Mouse (Mus musculus) ES-E14 (cell line): ENCODE results near the gene Il10rb. TPM values are rescaled to one million over a fixed set of nuclear protein-coding genes. Genes with fewer than 3 reads are reported as not detected.
"Not testable (repeated sequence)": the region's sequence is repeated elsewhere in the genome, so short reads cannot be mapped to it uniquely, and the experiment has no call there.

ENCODE experiments used
- DNase-seq: peaks from one replicate; pipeline ENCODE4 v3.0.0-alpha.2; 2013; ENCODE audit warnings: low read depth, low spot score
- H3K27ac ChIP-seq: 2 replicates; pipeline ENCODE4 v1.5.1; 2012; ENCODE audit warnings: low read depth, mild to moderate bottlenecking, low read length, moderate library complexity, mixed read lengths; ENCODE audit not compliant: poor library complexity, insufficient read depth, severe bottlenecking
- H3K36me3 ChIP-seq: 2 replicates; pipeline ENCODE4 v1.6.1; 2012; ENCODE audit warnings: mild to moderate bottlenecking, low read length, moderate library complexity, mixed read lengths; ENCODE audit not compliant: control insufficient read depth, poor library complexity, insufficient read depth, severe bottlenecking
- H3K4me1 ChIP-seq, 2 experiments: fragments of 150-350 bp in 1 of 2; sonication (generic) in 1 of 2; 2 replicates each; pipeline ENCODE4 v1.6.1; 2012; ENCODE audit warnings: low read length in 2 of 2, mild to moderate bottlenecking in 1 of 2, mixed read lengths in 1 of 2; ENCODE audit not compliant: control insufficient read depth in 2 of 2, insufficient read depth in 2 of 2, poor library complexity in 1 of 2
- H3K4me3 ChIP-seq, 2 experiments: fragments of 150-350 bp in 1 of 2; sonication (generic) in 1 of 2; 2 replicates each; pipeline ENCODE4 v1.5.1; 2012; ENCODE audit warnings: low read length in 2 of 2, low read depth in 1 of 2, mild to moderate bottlenecking in 1 of 2, mixed read lengths in 1 of 2; ENCODE audit not compliant: insufficient read depth in 1 of 2, poor library complexity in 1 of 2, severe bottlenecking in 1 of 2
- H3K9ac ChIP-seq: 2 replicates; pipeline ENCODE4 v1.6.1; 2012; ENCODE audit warnings: low read depth, mild to moderate bottlenecking, low read length, mixed read lengths; ENCODE audit not compliant: poor library complexity, insufficient read depth, severe bottlenecking
- H3K9me3 ChIP-seq: fragments of 150-350 bp; sonication (generic); 2 replicates; pipeline ENCODE4 v1.6.1; 2012; ENCODE audit warnings: low read depth, mild to moderate bottlenecking, low read length; ENCODE audit not compliant: control insufficient read depth, insufficient read depth
- CHD2 ChIP-seq: IDR thresholded peaks from 2 replicates; pipeline ENCODE4 v1.6.1; 2014; ENCODE audit warnings: mild to moderate bottlenecking, low read depth, low read length, inconsistent platforms
- HCFC1 ChIP-seq: IDR thresholded peaks from 2 replicates; pipeline ENCODE4 v1.6.1; 2012; ENCODE audit warnings: low read length, inconsistent platforms, borderline replicate concordance; ENCODE audit not compliant: insufficient read depth
- MAFK ChIP-seq: IDR thresholded peaks from 2 replicates; pipeline ENCODE4 v1.6.1; 2014; ENCODE audit warnings: mild to moderate bottlenecking, low read depth, low read length, inconsistent platforms; ENCODE audit not compliant: insufficient read depth
- ZC3H11A ChIP-seq: IDR thresholded peaks from 2 replicates; pipeline ENCODE4 v1.6.1; 2012; ENCODE audit warnings: low read depth, mild to moderate bottlenecking, inconsistent platforms, low read length, borderline replicate concordance
- ZNF384 ChIP-seq: IDR thresholded peaks from 2 replicates; pipeline ENCODE4 v1.6.1; 2012; ENCODE audit warnings: low read depth, low read length, inconsistent platforms
- in situ Hi-C, 2 experiments: fragments of 600-800 bp; cut with MboI; formaldehyde crosslinking; loops; one replicate each; pipeline ENCODE4 v1.15.1; 2025; ENCODE audit warnings: low sequenced_read_pairs in 2 of 2, inconsistent platforms in 1 of 2; ENCODE audit not compliant: unreplicated experiment in 2 of 2
- total RNA-seq: library from RNA; depleted of rRNA; stranded (reverse); fragments of 300-350 nt; gene quantifications from 2 replicates; pipeline ENCODE4 v1.2.3, GENCODE M21; 2012

The Il10rb gene
- total RNA-seq, 1 experiment = 3.4 TPM

- Histone ChIP-seq H3K27ac (no peak overlapping the region), H3K9ac (no peak overlapping the region), H3K9me3 (no peaks in the 10 kb centered on the region), H3K4me3 (no peak overlapping the region), H3K4me1 (peaks cover 0 to 2% of the 10 kb centered on the region in 2 experiments; a peak in 2 of 4 replicates), H3K36me3 (no peaks in the 10 kb centered on the region)
- in situ Hi-C loops = no loop called here
- TF ChIP-seq MAFK = no peak
- no peak for TF ChIP-seq HCFC1
- no peak for TF ChIP-seq ZNF384
- TF ChIP-seq ZC3H11A = no peak
- no peak for TF ChIP-seq CHD2
- DNase-seq = no peak
Measured at GRCm38 (mm10) chr16:91428259-91428865, 22.4 kb downstream of the Il10rb start.

- DNase-seq = no peak
- no peak overlapping the region for H3K27ac ChIP-seq
Measured at GRCm38 (mm10) chr16:91432720-91433328, 26.9 kb downstream of the Il10rb start.

GRCm38 (mm10) chr16:91433329-91433933 lies 27.5 kb downstream of the Il10rb start:
- H3K9me3 ChIP-seq = no peaks in the 10 kb centered on the region
- H3K4me3 ChIP-seq = no peak overlapping the region
- no peak overlapping the region for H3K27ac ChIP-seq
- no peaks in the 10 kb centered on the region for H3K4me1 ChIP-seq
- in situ Hi-C loops = no loop called here
- H3K9ac ChIP-seq = no peak overlapping the region
- DNase-seq = no peak
- no peaks in the 10 kb centered on the region for H3K36me3 ChIP-seq
- TF ChIP-seq HCFC1 (no peak), ZC3H11A (no peak), ZNF384 (no peak), CHD2 (no peak), MAFK (no peak)

More at GRCm38 (mm10) chr16:91432720-91433328, 26.9 kb downstream of the Il10rb start:
- no peak overlapping the region for H3K4me3 ChIP-seq
- in situ Hi-C loops = no loop called here
- no peak overlapping the region for H3K9ac ChIP-seq
- no peaks in the 10 kb centered on the region for H3K9me3 ChIP-seq
- no peaks in the 10 kb centered on the region; a peak in 1 of 4 replicates for H3K4me1 ChIP-seq
- no peak for TF ChIP-seq ZNF384
- no peak for TF ChIP-seq CHD2
- TF ChIP-seq ZC3H11A = no peak
- no peak for TF ChIP-seq HCFC1
- TF ChIP-seq MAFK = no peak
- no peaks in the 10 kb centered on the region for H3K36me3 ChIP-seq

- in situ Hi-C loops = no loop called here
- no peaks in the 10 kb centered on the region for H3K9me3 ChIP-seq
- no peak for TF ChIP-seq ZNF384
- TF ChIP-seq HCFC1 = no peak
- no peak for TF ChIP-seq ZC3H11A
- TF ChIP-seq MAFK = no peak
- no peak for TF ChIP-seq CHD2
- H3K36me3 ChIP-seq = no peaks in the 10 kb centered on the region
- DNase-seq = no peak
- no peak overlapping the region for H3K9ac ChIP-seq
- H3K4me3 ChIP-seq = no peak overlapping the region
- no peak overlapping the region for H3K27ac ChIP-seq
- no peaks in the 10 kb centered on the region for H3K4me1 ChIP-seq
Measured at GRCm38 (mm10) chr16:91434119-91434518, 28.2 kb downstream of the Il10rb start.

GRCm38 (mm10) chr16:91438081-91438480 lies 32.1 kb downstream of the Il10rb start:
- Histone ChIP-seq H3K4me3 (no peak overlapping the region), H3K27ac (no peak overlapping the region), H3K9ac (no peak overlapping the region), H3K36me3 (no peaks in the 10 kb centered on the region), H3K9me3 (no peaks in the 10 kb centered on the region), H3K4me1 (no peaks in the 10 kb centered on the region)
- in situ Hi-C loops = no loop called here
- no peak for DNase-seq
- TF ChIP-seq MAFK = no peak

- DNase-seq, H3K27ac ChIP-seq, H3K9ac ChIP-seq, H3K36me3 ChIP-seq, H3K4me1 ChIP-seq, H3K4me3 ChIP-seq, in situ Hi-C loops, H3K9me3 ChIP-seq: not testable (repeated sequence)
Measured at GRCm38 (mm10) chr16:91438599-91438998, 32.6 kb downstream of the Il10rb start.
